Mouse (Mus musculus) stomach, postnatal 0 days (tissue): Measurements from ENCODE around the gene Mb.

Experiments used
- CTCF ChIP-seq: IDR thresholded peaks from 2 replicates; pipeline ENCODE4 v1.5.1; 2016; ENCODE audit warnings: antibody characterized with exemption, low read depth, mild to moderate bottlenecking, moderate library complexity
- EP300 ChIP-seq: optimal IDR thresholded peaks from 2 replicates; pipeline ENCODE3; 2016; ENCODE audit warnings: antibody characterized with exemption

DNA sequence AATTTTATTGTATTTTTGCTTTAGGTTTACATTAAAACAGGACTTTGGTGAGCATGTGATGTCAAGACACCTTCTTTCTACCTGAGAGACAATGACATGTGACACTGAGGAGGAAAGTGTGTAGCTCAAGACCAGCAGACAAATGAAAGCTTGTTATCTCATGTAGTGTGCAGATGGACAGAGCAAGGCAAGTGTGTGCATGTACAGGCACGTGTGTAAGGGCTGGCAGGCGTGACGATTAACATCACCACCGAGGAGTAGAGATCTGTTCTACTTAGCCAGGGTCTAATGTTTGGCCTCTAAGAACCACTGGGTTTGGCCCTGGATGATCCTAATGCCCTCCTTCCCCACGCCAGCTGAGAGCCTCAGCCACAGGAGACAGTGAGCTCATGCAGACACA, 40.1 kb upstream of the Mb start:
- TF ChIP-seq CTCF = no peak
- no peak for TF ChIP-seq EP300
